Mouse (Mus musculus): ENCODE data around the gene Elp5.

Elp5 gene

GRCm38 (mm10) chr11:70015677-70016076 is 33.4 kb upstream of the Elp5 start:
- no peak for DNase-seq (ENCODE audit: low spot score in 2 of 2)

GRCm38 (mm10) chr11:70014880-70015558 is 32.7 kb upstream of the Elp5 start, which contains the start of gene Acadvl:
TSS of gene Acadvl (minus strand) at chr11:70015411.
- DNase-seq (ENCODE audit: low spot score in 2 of 2): peak; percentile 88 to 89

- DNase-seq (ENCODE audit: low spot score in 2 of 2): no peak
Measured at GRCm38 (mm10) chr11:70014051-70014450, 31.7 kb upstream of the Elp5 start.

- DNase-seq (ENCODE audit: low spot score in 2 of 2): no peak
Measured at GRCm38 (mm10) chr11:70013408-70013807, 31.1 kb upstream of the Elp5 start.

GRCm38 (mm10) chr11:70012931-70013330 is 30.6 kb upstream of the Elp5 start:
- DNase-seq (ENCODE audit: low spot score in 2 of 2): no peak

GRCm38 (mm10) chr11:70010961-70011360 is 28.6 kb upstream of the Elp5 start:
- DNase-seq (ENCODE audit: low spot score in 2 of 2): no peak

GRCm38 (mm10) chr11:70010548-70010947 is 28.2 kb upstream of the Elp5 start:
- no peak for DNase-seq (ENCODE audit: low spot score in 2 of 2)

- DNase-seq (ENCODE audit: low spot score in 2 of 2): no peak
Measured at GRCm38 (mm10) chr11:70010033-70010432, 27.7 kb upstream of the Elp5 start.

GRCm38 (mm10) chr11:70005521-70005920 is 23.2 kb upstream of the Elp5 start:
- no peak for DNase-seq (ENCODE audit: low spot score in 2 of 2)

GRCm38 (mm10) chr11:70002471-70002870 is 20.2 kb upstream of the Elp5 start:
- no peak for DNase-seq (ENCODE audit: low spot score in 2 of 2)

GRCm38 (mm10) chr11:70001865-70002264 is 19.5 kb upstream of the Elp5 start:
- DNase-seq (ENCODE audit: low spot score in 2 of 2): no peak

- no peak for DNase-seq (ENCODE audit: low spot score in 2 of 2)
Measured at GRCm38 (mm10) chr11:70001159-70001558, 18.8 kb upstream of the Elp5 start.

GRCm38 (mm10) chr11:70000396-70000898 is 18.1 kb upstream of the Elp5 start, which contains the start of gene Dvl2:
TSS of gene Dvl2 (plus strand) at chr11:70000595.
- peak; percentile 80 to 87 for DNase-seq (ENCODE audit: low spot score in 2 of 2)

- no peak for DNase-seq (ENCODE audit: low spot score in 2 of 2)
Measured at GRCm38 (mm10) chr11:69999666-70000065, 17.3 kb upstream of the Elp5 start.

- no peak for DNase-seq (ENCODE audit: low spot score in 2 of 2)
Measured at GRCm38 (mm10) chr11:69998567-69999491, 16.5 kb upstream of the Elp5 start.

GRCm38 (mm10) chr11:69997070-69997509 is 14.8 kb upstream of the Elp5 start:
- DNase-seq (ENCODE audit: low spot score in 2 of 2): peak; percentile 85 to 88

GRCm38 (mm10) chr11:69996161-69997061 is 14.1 kb upstream of the Elp5 start:
- peak in 1 of 2 experiments; percentile 56 for DNase-seq (ENCODE audit: low spot score in 2 of 2)

- peak; percentile 87 to 98 for DNase-seq (ENCODE audit: low spot score in 2 of 2)
Measured at GRCm38 (mm10) chr11:69995391-69995960, 13.2 kb upstream of the Elp5 start, which contains the start of gene Phf23. TSS of gene Phf23 (plus strand) at chr11:69995777.

GRCm38 (mm10) chr11:69994401-69995090 is 12.2 kb upstream of the Elp5 start:
- DNase-seq (ENCODE audit: low spot score in 2 of 2): no peak

GRCm38 (mm10) chr11:69992932-69993331 is 10.6 kb upstream of the Elp5 start:
- DNase-seq (ENCODE audit: low spot score in 2 of 2): no peak

All from urinary bladder, adult 18-20 months (tissue).